Mouse (Mus musculus): Measurements from ENCODE around the gene Tor3a. TPM values are rescaled to one million over a fixed set of nuclear protein-coding genes. Genes with fewer than 3 reads are reported as not detected.

Gene Tor3a
- total RNA-seq, 2 experiments from 2014 or later = 18.4 to 39.1 TPM

Other genes with a start within 250 kb of the Tor3a start
- 223 and 228 TPM in 2 replicates for gene Soat1, start 200.0 kb downstream of the Tor3a start, total RNA-seq (2015)
- 341 and 376 TPM in 2 replicates for gene Soat1, start 200.0 kb downstream of the Tor3a start, total RNA-seq (2017)
- 3.8 and 7.0 TPM in 2 replicates for gene Gm10031, start 150.3 kb downstream of the Tor3a start, total RNA-seq (2015)
- 12.0 and 19.4 TPM in 2 replicates for gene Gm10031, start 150.3 kb downstream of the Tor3a start, total RNA-seq (2017)
- 3.5 and 4.2 TPM in 2 replicates for gene Abl2, start 115.6 kb downstream of the Tor3a start, total RNA-seq (2015)
- 8.0 and 8.1 TPM in 2 replicates for gene Abl2, start 115.6 kb downstream of the Tor3a start, total RNA-seq (2017)
- 14.7 and 15.7 TPM in 2 replicates for gene Fam20b, start 44.7 kb upstream of the Tor3a start, total RNA-seq (2015)
- gene Fam20b, start 44.7 kb upstream of the Tor3a start, total RNA-seq (2017) = 37.9 and 41.6 TPM in 2 replicates
- not detected in 2 replicates for gene Angptl1, start 164.2 kb upstream of the Tor3a start, total RNA-seq (2015)
- 0.15 and 0.61 TPM in 2 replicates for gene Angptl1, start 164.2 kb upstream of the Tor3a start, total RNA-seq (2017)